Mouse (Mus musculus): Measurements from ENCODE around the gene Trmt2b.

GRCm38 (mm10) chrX:134220618-134221017 lies 56.2 kb downstream of the Trmt2b start:
- TF ChIP-seq POLR2A (IDR thresholded peaks at IDR 0.05; ENCODE audit: extremely low read depth, insufficient read depth, low read length), result no peak
- TF ChIP-seq CTCF (IDR thresholded peaks at IDR 0.05; ENCODE audit: low read depth, low read length), result no peak

Measured in liver, adult 2 months (tissue).